Mouse (Mus musculus): Measurements from ENCODE around the gene Gm5148. TPM values are rescaled to one million over a fixed set of nuclear protein-coding genes. Genes with fewer than 3 reads are reported as not detected.

Gm5148 gene
- 13.9 and 14.3 TPM in 2 replicates for polyA plus RNA-seq (2012; rRNA removed)

- TF ChIP-seq CTCF (IDR thresholded peaks at IDR 0.05; ENCODE audit: extremely low read depth, insufficient read depth, low read length): no peak
- no peak for TF ChIP-seq POLR2A (IDR thresholded peaks at IDR 0.05; ENCODE audit: extremely low read depth, insufficient read depth, low read length)
- Histone ChIP-seq H3K4me1 (ENCODE audit: control insufficient read depth, insufficient read depth, low read length) (peaks cover 2% of the 10 kb centered on the region; the same call in 1 of the 2 replicates), H3K4me3 (ENCODE audit: insufficient read depth, low read length) (peak within 1 kb of the TSS; percentile 36), H3K27ac (ENCODE audit: insufficient read depth, low read length) (peak within 1 kb of the TSS; percentile 69)
Measured at GRCm38 (mm10) chr3:37724171-37724804, at the start of gene Gm5148. Gene Gm5148 (minus strand): TSS chr3:37724490.

GRCm38 (mm10) chr3:37770951-37771350, 46.7 kb upstream of the Gm5148 start:
- Histone ChIP-seq H3K4me3 (ENCODE audit: insufficient read depth, low read length) (no peak overlapping the region), H3K27ac (ENCODE audit: insufficient read depth, low read length) (no peak overlapping the region), H3K4me1 (ENCODE audit: control insufficient read depth, insufficient read depth, low read length) (peaks cover 3% of the 10 kb centered on the region)
- TF ChIP-seq POLR2A (IDR thresholded peaks at IDR 0.05; ENCODE audit: extremely low read depth, insufficient read depth, low read length) (no peak), CTCF (IDR thresholded peaks at IDR 0.05; ENCODE audit: extremely low read depth, insufficient read depth, low read length) (no peak)

- Histone ChIP-seq H3K4me1 (ENCODE audit: control insufficient read depth, insufficient read depth, low read length) (peaks cover 3% of the 10 kb centered on the region), H3K4me3 (ENCODE audit: insufficient read depth, low read length) (no peak overlapping the region), H3K27ac (ENCODE audit: insufficient read depth, low read length) (peak overlapping the region; percentile 66)
- TF ChIP-seq POLR2A (IDR thresholded peaks at IDR 0.05; ENCODE audit: extremely low read depth, insufficient read depth, low read length): no peak
- no peak for TF ChIP-seq CTCF (IDR thresholded peaks at IDR 0.05; ENCODE audit: extremely low read depth, insufficient read depth, low read length)
Measured at GRCm38 (mm10) chr3:37769268-37769756, 45.0 kb upstream of the Gm5148 start.

- no peak overlapping the region for H3K27ac ChIP-seq (ENCODE audit: insufficient read depth, low read length)
- no peak overlapping the region for H3K4me3 ChIP-seq (ENCODE audit: insufficient read depth, low read length)
- H3K4me1 ChIP-seq (ENCODE audit: control insufficient read depth, insufficient read depth, low read length): peaks cover 3% of the 10 kb centered on the region
- TF ChIP-seq CTCF (IDR thresholded peaks at IDR 0.05; ENCODE audit: extremely low read depth, insufficient read depth, low read length) (no peak), POLR2A (IDR thresholded peaks at IDR 0.05; ENCODE audit: extremely low read depth, insufficient read depth, low read length) (no peak)
Measured at GRCm38 (mm10) chr3:37767147-37768015, 43.1 kb upstream of the Gm5148 start.

GRCm38 (mm10) chr3:37766628-37767027, 42.3 kb upstream of the Gm5148 start:
- H3K4me1 ChIP-seq (ENCODE audit: control insufficient read depth, insufficient read depth, low read length): peaks cover 3% of the 10 kb centered on the region
- H3K27ac ChIP-seq (ENCODE audit: insufficient read depth, low read length): no peak overlapping the region
- no peak for TF ChIP-seq CTCF (IDR thresholded peaks at IDR 0.05; ENCODE audit: extremely low read depth, insufficient read depth, low read length)
- TF ChIP-seq POLR2A (IDR thresholded peaks at IDR 0.05; ENCODE audit: extremely low read depth, insufficient read depth, low read length): no peak
- H3K4me3 ChIP-seq (ENCODE audit: insufficient read depth, low read length): no peak overlapping the region

GRCm38 (mm10) chr3:37765971-37766370, 41.7 kb upstream of the Gm5148 start:
- no peak overlapping the region for H3K27ac ChIP-seq (ENCODE audit: insufficient read depth, low read length)
- TF ChIP-seq POLR2A (IDR thresholded peaks at IDR 0.05; ENCODE audit: extremely low read depth, insufficient read depth, low read length): no peak
- H3K4me1 ChIP-seq (ENCODE audit: control insufficient read depth, insufficient read depth, low read length): peaks cover 3% of the 10 kb centered on the region
- H3K4me3 ChIP-seq (ENCODE audit: insufficient read depth, low read length): no peak overlapping the region

GRCm38 (mm10) chr3:37765275-37765674, 41.0 kb upstream of the Gm5148 start:
- no peak for TF ChIP-seq CTCF (IDR thresholded peaks at IDR 0.05; ENCODE audit: extremely low read depth, insufficient read depth, low read length)
- no peak for TF ChIP-seq POLR2A (IDR thresholded peaks at IDR 0.05; ENCODE audit: extremely low read depth, insufficient read depth, low read length)

GRCm38 (mm10) chr3:37762303-37762702, 38.0 kb upstream of the Gm5148 start:
- H3K4me1 ChIP-seq (ENCODE audit: control insufficient read depth, insufficient read depth, low read length): no peaks in the 10 kb centered on the region
- no peak overlapping the region for H3K4me3 ChIP-seq (ENCODE audit: insufficient read depth, low read length)
- TF ChIP-seq POLR2A (IDR thresholded peaks at IDR 0.05; ENCODE audit: extremely low read depth, insufficient read depth, low read length) (no peak), CTCF (IDR thresholded peaks at IDR 0.05; ENCODE audit: extremely low read depth, insufficient read depth, low read length) (no peak)
- H3K27ac ChIP-seq (ENCODE audit: insufficient read depth, low read length): no peak overlapping the region

More at GRCm38 (mm10) chr3:37765275-37765674, 41.0 kb upstream of the Gm5148 start:
- peaks cover 3% of the 10 kb centered on the region for H3K4me1 ChIP-seq (ENCODE audit: control insufficient read depth, insufficient read depth, low read length)
- H3K4me3 ChIP-seq (ENCODE audit: insufficient read depth, low read length): no peak overlapping the region
- no peak overlapping the region for H3K27ac ChIP-seq (ENCODE audit: insufficient read depth, low read length)

- Histone ChIP-seq H3K4me3 (ENCODE audit: insufficient read depth, low read length) (no peak overlapping the region), H3K4me1 (ENCODE audit: control insufficient read depth, insufficient read depth, low read length) (no peaks in the 10 kb centered on the region), H3K27ac (ENCODE audit: insufficient read depth, low read length) (no peak overlapping the region)
- TF ChIP-seq CTCF (IDR thresholded peaks at IDR 0.05; ENCODE audit: extremely low read depth, insufficient read depth, low read length): no peak
Measured at GRCm38 (mm10) chr3:37761741-37762140, 37.5 kb upstream of the Gm5148 start.

Measured in cortical plate, adult 2 months (tissue).